Mouse (Mus musculus) ES-Bruce4 (cell line): Measurements from ENCODE around the gene Naa15.

ENCODE experiments used
- CTCF ChIP-seq: IDR thresholded peaks from one replicate; pipeline ENCODE4 v1.8.1; 2011; ENCODE audit warnings: low read depth, low read length
- EP300 ChIP-seq: IDR thresholded peaks from 2 replicates; pipeline ENCODE4 v1.6.1; 2011; ENCODE audit warnings: low read depth, low read length; ENCODE audit not compliant: insufficient read depth
- POLR2A ChIP-seq: IDR thresholded peaks from one replicate; pipeline ENCODE4 v1.8.1; 2011; ENCODE audit warnings: low read length; ENCODE audit not compliant: insufficient read depth

GRCm38 (mm10) chr3:51395461-51396145 is 19.3 kb upstream of the Naa15 start:
- TF ChIP-seq POLR2A (no peak), CTCF (no peak), EP300 (no peak)
